Mouse (Mus musculus) retina, postnatal 7 days (tissue): Measurements from ENCODE around the gene Adgrv1.
"Not testable (repeated sequence)": the region's sequence is repeated elsewhere in the genome, so short reads cannot be mapped to it uniquely, and the experiment has no call there.

Experiments
- DNase-seq: peaks from one replicate; pipeline ENCODE4 v3.0.0-alpha.2; 2012; ENCODE audit warnings: low read depth, low spot score

Adgrv1 gene

GRCm38 (mm10) chr13:81632720-81633415 is at the start of gene Adgrv1:
Gene Adgrv1 (minus strand): TSS chr13:81633154.
- DNase-seq, result peak; percentile 95

DNA sequence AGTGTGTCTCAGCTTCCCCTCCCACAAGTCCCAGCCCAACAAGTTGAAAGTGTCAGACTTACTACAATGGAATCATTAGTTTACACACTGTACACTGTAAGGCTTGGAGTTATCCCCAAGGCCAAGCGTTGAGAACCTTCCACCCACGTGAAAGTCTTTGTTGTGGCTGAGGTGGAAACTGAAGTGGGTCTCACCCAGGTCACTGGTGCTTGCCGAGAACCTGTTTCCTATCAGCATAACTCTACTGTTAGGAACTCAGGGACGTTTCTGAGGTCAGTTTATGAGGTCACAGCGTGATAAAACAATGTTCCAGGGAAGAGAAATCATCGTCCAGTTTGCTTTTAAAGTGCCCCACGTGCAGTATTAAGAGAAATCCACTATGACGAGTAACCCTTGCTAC is 42.4 kb upstream of the Adgrv1 start:
- DNase-seq, result no peak

DNA sequence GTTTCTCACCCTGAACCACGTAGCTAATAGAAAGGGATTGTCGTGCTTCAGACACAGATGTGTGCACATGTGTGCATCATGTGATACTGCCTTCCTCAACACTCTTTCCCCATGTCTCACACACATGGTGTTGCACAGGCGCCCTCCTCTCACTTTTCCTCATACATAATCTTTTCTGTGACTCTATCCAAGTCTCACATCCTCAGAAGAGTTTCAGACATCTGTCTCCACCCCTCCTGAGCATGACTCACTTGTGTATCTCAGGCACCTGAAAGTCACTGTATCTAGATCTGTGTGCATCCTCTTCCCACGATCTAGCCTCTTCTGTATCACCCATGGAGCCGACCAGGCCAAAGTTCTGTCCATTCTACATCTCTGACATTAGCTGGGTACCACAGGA is 34.8 kb upstream of the Adgrv1 start:
- no peak for DNase-seq

DNA sequence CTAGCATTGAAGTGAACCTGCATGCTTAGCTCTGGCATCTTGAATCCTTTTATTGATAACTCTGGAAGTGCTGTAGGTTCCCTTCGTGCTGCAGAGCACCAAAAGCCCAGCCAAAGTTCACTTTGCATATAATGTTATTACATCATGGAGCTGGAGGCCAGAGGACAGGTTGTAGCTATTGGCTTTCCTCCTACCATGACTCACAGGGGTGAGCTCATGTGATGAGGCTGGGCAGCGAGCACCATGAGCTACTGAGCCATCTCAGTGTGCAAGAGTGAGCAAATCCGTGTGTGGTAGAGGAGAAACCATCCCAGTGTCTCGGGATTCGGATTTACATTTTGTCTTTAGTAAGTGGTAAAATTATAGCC is 31.4 kb upstream of the Adgrv1 start:
- DNase-seq, result no peak

GRCm38 (mm10) chr13:81663566-81664330 is 30.8 kb upstream of the Adgrv1 start:
- DNase-seq, result no peak

- DNase-seq, result no peak
Observed at GRCm38 (mm10) chr13:81658053-81658752, 25.2 kb upstream of the Adgrv1 start.

- DNase-seq, result peak; percentile 91
Observed at GRCm38 (mm10) chr13:81657351-81658052, 24.5 kb upstream of the Adgrv1 start, which contains the start of gene Lysmd3. Gene Lysmd3 (plus strand): TSS chr13:81657663.

DNA sequence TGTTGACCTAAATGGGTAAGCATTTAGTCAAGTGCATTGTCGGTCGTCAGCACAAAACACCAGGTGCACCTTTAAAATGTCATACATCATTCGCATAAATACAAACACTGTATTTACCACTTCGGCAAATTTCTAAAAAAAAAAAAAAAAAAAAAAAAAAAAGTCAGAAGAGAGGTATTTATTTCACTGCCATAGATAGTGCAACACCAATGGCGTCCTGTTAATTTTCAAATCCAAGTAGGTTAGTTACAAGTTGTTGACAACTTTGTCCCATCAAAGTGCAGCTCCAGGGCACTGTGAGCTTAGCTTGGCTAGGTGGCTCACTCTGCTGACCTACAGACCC is 24.0 kb upstream of the Adgrv1 start:
- DNase-seq, result no peak

DNA sequence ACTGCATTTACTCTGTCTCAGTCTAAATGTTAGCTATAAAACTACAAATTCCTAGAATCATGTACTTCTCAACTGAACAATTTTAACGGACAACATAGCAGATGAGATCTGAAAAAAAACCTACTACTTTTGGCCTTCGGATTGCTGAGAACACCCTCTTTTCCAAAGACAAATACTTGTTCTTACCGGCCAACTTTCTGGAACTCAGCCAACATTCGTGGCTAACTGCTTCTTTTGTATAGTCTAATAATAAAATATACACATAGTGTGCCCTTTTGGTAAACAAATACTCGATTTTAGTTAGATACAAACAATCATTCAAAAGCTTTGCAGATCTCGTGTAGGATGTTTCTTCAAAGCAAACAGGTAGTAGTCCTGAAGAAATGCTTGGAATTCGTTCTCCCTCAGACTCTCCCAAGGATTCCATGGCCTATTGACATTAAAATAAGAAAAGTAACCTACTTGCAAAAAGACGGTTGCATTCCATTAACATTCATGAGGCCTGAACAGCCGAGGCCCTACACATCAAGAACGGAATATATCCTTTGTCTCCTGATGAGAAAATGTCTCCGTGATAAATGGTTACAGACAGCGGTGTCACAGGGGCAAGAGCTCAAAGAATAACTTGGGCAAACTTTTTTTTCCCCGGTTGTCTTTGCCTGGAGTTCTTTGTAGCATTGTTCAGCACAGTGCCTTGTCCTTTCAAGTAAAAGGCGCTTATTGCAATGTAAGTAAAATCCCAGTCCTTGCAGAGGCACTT is 23.3 kb upstream of the Adgrv1 start:
- no peak for DNase-seq

DNA sequence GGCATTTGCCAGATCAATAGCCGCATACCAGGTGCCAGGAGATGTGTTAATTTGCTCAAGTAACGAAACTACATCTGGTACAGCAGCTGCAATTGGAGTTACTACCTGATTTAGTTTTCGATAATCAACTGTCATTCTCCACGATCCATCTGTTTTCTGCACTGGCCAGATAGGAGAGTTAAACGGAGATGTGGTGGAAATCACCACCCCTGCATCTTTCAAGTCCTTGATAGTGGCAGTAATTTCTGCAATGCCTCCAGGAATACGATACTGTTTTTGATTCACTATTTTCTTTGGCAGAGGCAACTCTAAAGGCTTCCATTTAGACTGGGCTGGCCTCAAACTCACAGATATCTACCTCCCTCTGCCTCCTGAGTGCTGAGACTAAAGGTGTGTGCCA is 17.4 kb upstream of the Adgrv1 start:
- not testable (repeated sequence) for DNase-seq

DNA sequence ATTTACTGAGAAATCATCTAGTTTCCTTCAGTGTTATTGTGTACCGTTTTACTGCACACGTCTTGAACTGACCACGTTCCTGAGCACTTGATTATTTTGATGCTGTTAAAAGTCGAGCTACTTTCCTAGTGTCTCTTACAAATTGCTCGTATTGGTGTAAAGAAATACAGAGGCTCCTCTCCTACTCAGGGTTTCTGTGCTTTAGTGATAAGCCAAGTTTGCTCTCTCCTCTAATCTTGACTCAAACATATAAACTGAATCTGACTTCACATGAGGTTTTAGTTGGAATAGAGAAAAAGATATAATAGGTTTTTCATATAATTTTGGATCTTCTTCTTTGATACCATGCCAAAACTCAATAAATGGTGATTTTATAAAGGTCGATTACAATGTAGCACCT is 13.4 kb upstream of the Adgrv1 start:
- DNase-seq, result no peak

DNA sequence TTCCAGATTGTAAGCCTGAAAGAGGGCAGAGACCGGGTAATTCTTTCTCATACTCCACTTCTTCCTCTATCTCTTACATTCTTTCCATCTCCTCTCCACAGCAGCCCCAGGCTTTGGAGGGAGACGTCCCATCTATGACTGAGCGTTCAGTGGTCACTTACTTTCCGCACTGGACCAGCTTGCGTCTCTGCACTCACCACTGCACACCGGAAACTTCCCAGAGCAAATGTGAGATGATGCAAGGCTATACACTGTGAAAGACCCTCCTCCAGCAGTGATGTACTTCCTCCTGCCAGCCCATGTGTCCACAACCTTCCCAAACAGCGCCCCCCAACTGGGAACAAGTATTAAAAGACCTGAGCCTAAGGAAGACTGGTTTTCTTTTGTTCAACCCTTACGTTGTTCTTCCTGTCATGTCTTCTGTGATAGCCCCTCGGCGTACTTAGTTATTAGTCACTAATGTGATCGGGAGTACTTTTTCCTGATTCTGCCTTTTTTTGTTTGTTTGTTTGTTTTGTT is 11.2 kb upstream of the Adgrv1 start:
- DNase-seq, result no peak

DNA sequence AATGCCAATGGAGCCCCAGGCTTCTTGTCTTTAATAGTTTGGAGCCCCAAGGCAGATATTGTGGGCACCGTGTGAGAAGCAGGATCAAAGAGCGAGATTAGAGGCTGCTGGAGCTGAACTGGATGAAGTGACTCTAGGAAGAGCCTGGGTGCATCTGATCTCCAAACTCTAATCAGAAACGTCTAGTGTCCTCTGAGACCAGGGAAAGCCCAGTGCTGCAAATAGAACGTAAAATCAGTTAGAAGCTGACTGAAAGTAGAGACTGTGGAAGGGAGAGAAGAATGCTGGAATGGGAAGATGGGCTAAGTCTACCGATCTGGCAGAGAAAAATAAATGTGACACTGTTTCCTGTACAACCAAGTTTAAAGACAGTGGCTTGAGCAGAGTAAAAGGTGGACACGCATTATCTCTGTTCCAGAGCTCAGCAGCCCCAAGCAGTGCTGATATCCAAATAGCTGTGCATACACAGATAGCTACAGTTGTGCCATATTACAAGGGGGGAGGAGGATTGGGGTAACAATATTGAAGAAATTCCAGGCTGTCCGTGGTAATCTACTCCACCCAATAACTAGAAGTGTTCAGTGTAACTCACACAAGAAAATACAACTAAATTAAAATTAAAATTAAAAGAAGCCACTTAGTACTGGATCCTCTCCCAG is 9.7 kb upstream of the Adgrv1 start:
- no peak for DNase-seq

GRCm38 (mm10) chr13:81641289-81642045 is 8.5 kb upstream of the Adgrv1 start:
- DNase-seq, result peak; percentile 52

DNA sequence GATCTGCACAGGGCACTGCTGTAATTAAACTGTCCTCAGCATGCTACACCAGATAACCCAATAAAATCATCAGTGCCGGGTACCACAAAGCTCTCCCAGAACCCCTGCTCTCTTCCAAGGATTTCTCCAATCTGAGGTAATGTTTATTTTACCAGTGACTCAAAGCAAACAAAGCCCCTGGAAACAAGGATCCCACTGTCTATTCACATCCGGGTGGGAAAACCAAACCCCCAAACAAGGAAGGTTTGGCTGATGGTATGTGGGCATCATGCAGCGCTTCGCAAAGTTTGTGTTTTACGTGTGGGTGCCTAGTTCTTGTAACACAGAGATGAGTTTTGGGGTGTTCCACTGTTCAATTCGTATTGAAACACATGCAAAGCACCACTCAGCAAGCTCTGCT is 7.9 kb upstream of the Adgrv1 start:
- no peak for DNase-seq

DNA sequence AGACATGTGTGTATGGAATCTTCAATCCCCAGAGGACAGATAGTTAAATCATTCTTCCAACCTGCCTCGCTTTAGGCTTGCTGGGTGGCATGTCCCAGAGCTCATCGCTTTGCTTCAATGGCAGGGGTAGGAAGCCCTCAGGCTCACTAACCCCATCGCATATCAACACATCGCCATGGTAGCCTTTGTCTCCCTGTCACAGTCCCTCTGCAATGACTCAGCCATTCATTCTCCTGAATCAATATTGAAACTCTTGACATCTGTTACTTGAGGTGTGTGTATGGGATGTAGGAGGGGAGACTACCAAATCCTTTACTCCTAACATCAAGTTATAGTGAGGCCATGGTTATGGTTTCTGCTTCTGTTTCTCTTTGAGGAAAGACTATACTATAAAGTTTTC is 6.7 kb upstream of the Adgrv1 start:
- DNase-seq, result no peak

DNA sequence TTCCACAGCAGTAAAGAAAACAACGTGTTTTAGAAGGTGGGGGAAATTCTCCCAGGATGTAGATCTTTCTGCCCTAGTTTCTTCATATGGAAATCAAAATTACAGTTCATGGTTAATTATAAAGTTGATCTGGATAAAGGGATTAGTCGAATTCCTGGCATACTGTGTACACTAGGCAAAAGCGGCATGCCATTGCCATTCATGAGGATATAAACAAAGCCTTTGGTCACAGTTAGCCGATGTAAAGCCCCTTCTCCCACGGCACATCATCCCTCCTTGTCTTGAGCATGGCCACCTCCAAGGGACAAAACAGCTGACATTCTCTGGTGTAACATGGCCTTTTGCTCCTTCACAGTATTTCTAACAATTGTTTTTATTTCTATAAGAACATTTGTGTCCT is 2.4 kb downstream of the Adgrv1 start:
- DNase-seq, result no peak

- no peak for DNase-seq
Observed at GRCm38 (mm10) chr13:81629395-81629794, 3.6 kb downstream of the Adgrv1 start.

- no peak for DNase-seq
Observed at GRCm38 (mm10) chr13:81628631-81629190, 4.2 kb downstream of the Adgrv1 start.
